Mouse (Mus musculus) ES-E14 (cell line): ENCODE data around the gene Tspan32.

Experiments used
- MAFK ChIP-seq: IDR thresholded peaks from 2 replicates; pipeline ENCODE4 v1.6.1; 2014; ENCODE audit warnings: mild to moderate bottlenecking, low read depth, low read length, inconsistent platforms; ENCODE audit not compliant: insufficient read depth
- ZC3H11A ChIP-seq: IDR thresholded peaks from 2 replicates; pipeline ENCODE4 v1.6.1; 2012; ENCODE audit warnings: low read depth, mild to moderate bottlenecking, inconsistent platforms, low read length, borderline replicate concordance

- no peak for TF ChIP-seq ZC3H11A
- no peak for TF ChIP-seq MAFK
Observed at GRCm38 (mm10) chr7:143024293-143024692, 19.4 kb downstream of the Tspan32 start.
